Mouse (Mus musculus) adipocyte (in vitro differentiated cells): ENCODE results near the gene Olfr1023.

Experiments used
- DNase-seq: peaks from one replicate; pipeline ENCODE4 v3.0.0-alpha.2; 2016; ENCODE audit warnings: low spot score

Olfr1023 gene

DNA sequence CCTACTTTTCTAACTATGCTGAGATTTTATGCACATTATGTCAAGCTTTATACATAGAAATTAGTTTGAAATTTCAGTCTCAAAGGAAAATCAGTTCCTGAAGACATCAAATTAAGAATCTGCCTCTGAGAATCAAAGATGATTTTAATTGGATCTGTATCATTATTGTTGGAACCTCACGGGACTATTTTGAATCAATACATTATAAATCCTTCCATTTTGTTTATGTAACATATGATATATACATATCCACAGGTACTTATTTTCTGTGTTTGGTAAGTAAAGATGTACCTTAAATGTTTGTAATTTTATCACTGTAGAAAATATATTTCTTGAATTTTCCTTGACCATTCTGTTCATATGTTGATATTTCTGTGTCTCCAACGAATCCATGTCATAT lies at the start of gene Olfr1023:
Gene Olfr1023, plus strand, starts transcription at position 301 of the 400 bp plus-strand sequence.
- DNase-seq = no peak

DNA sequence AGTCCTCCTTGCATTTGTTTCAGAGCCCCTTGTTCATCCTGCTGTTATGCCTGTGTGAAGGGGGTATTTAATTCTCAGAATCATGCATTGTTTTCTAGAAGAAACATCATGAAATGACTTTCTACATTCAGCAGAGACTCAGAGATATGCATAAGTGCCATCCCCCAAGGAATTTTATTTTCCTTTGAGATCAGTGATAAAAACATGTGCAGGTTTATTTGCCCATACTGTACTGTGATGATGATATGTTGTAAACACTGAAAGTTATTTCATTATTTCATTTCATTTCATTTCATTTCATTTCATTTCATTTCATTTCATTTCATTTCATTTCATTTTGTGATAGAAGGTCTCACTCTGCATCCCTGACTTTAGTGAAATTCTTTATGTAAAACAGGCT lies 40.1 kb upstream of the Olfr1023 start, which contains the start of gene Olfr1019:
Gene Olfr1019, minus strand, starts transcription at position 101 of the 400 bp plus-strand sequence.
- no peak for DNase-seq

DNA sequence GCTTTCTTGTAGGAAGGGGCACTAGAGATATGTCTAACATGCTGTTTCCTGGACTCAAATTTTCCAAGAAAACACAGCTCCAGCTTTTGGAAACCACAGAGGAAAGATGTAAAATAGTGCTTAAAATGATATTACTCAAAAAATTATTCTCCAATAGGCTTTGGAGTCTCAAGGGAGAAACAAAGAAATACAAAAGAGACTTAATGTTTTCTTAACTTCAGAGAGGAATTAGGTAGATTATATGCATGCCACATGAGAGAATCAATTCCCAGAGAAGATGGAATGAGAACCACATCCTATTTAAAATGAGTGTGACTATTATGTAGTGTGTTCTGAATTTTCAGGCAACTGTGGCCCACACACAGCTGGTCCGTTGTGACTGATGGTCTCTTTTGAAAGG lies 38.7 kb upstream of the Olfr1023 start, which contains the start of gene Olfr1020:
Gene Olfr1020, plus strand, starts transcription at position 301 of the 400 bp plus-strand sequence.
- DNase-seq = no peak

GRCm38 (mm10) chr2:85868294-85868693 lies 17.1 kb upstream of the Olfr1023 start, which contains the start of gene Olfr1022:
Gene Olfr1022, plus strand, starts transcription at chr2:85868594.
- DNase-seq = no peak

DNA sequence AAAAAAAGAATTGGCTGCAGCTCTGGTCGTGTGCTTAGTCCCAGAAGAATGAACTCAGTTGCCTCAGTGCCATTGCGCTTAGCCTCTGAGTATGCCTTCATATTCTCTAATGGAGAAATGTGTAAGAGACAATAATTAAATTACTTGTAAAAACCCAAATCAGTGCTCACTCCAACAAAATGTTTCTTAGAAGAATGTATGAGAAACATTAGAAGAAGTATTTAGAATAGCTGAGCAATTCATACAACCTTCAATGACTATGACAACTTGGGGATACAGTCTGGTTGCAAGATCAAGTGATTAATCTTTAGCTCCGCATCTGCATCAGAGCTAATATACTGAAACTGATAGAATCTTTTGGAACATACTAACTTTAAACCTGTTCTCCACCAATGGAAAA lies 19.5 kb downstream of the Olfr1023 start, which contains the start of gene Olfr1024:
Gene Olfr1024, minus strand, starts transcription at position 101 of the 400 bp plus-strand sequence.
- no peak for DNase-seq

DNA sequence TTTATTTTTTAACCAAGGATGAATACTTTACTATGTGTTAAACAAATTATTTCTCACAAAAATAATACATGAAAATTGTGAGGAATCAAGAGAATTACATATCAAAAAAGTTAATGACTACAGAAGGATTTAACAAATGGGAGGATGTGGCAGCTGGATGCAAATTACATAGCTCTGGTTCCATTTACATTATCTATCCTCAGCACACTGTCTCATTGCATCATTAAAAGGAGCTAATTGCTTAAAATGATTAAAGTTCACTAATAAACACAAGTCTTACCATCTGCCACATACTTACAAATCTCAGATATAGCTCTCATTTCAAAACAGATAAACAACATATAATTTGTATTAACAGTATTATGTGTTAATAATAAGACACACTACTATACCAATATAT lies 27.8 kb downstream of the Olfr1023 start:
- no peak for DNase-seq

DNA sequence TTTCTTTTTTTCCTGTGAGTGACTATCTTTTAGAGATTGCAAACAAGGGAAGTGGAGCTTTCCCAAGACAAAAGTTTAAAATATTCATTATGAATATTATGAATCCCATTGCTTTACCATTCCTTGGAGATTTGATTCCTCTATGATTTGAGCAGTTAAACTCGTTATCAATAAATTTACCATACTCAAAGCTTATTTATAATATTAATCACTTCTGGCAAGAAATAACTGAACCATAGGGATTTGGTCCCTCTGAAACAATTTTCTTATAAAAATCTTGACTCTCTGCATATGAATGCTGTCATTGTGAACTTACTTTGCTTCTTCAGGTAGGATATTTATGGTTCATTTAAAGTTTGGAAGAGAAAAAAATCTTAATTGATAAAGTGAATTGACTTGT lies 29.5 kb downstream of the Olfr1023 start, which contains the start of gene Olfr1025-ps1:
Gene Olfr1025-ps1, plus strand, starts transcription at position 301 of the 400 bp plus-strand sequence.
- DNase-seq = no peak

GRCm38 (mm10) chr2:85921258-85921657 lies 35.8 kb downstream of the Olfr1023 start, which contains the start of gene Olfr1026:
Gene Olfr1026, plus strand, starts transcription at chr2:85921558.
- no peak for DNase-seq
